Mouse (Mus musculus) CH12F3 (cell line): ENCODE data around the gene Dcaf12.

ENCODE experiments used
- in situ Hi-C: fragments of 300-500 bp; cut with MboI; formaldehyde crosslinking; loops from 2 replicates; pipeline ENCODE4 v1.14.3; 2020; ENCODE audit warnings: low sequenced_read_pairs

The Dcaf12 gene

GRCm38 (mm10) chr4:41314141-41315129 is at the start of gene Dcaf12:
Gene Dcaf12, minus strand, starts transcription at chr4:41314889.
- in situ Hi-C loops: no loop called here

DNA sequence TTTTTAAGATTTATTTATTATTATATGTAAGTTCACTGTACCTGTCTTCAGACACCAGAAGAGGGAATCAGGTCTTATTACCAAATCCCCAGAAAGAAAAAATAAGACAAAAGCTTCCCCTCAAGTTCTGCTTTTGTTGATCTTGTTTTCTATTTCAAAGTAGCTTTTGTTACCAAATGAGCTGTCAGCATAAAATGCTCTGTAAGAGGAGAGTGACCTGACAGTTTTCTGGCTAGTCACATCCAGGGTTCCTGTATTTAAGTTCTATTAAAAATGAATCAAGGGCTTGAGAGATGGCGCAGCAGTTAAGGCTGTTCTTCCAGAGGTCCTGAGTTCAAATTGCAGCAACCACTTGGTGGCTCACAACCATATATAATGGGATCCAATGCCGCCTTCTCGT is 46.4 kb upstream of the Dcaf12 start:
- in situ Hi-C loops: no loop called here

DNA sequence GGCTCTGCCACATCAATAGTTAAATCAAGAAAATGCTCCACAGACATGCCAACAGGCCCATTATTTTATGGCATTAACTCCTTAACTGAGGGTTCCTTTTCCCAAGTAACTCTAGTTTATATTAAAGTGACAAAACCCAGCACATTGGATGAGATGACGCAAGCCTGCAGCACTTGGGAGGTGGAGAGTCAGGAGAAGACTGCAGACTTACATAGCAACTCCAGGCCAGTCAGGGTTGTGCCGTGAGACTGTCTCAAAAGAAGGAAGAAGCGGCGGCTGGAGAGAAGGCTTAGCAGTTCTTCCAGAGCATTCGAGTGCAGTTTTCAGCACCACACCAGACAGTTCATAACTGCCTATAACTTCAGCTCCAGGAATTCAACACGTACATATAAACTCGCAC is 44.7 kb upstream of the Dcaf12 start:
- in situ Hi-C loops: no loop called here

GRCm38 (mm10) chr4:41358669-41359068 is 44.0 kb upstream of the Dcaf12 start:
- in situ Hi-C loops: no loop called here

GRCm38 (mm10) chr4:41357154-41357553 is 42.5 kb upstream of the Dcaf12 start:
- in situ Hi-C loops: no loop called here

- in situ Hi-C loops: no loop called here
Observed at GRCm38 (mm10) chr4:41353265-41353664, 38.6 kb upstream of the Dcaf12 start.

GRCm38 (mm10) chr4:41352758-41353157 is 38.1 kb upstream of the Dcaf12 start:
- in situ Hi-C loops: no loop called here

- in situ Hi-C loops: no loop called here
Observed at GRCm38 (mm10) chr4:41349199-41349591, 34.5 kb upstream of the Dcaf12 start.

- in situ Hi-C loops: no loop called here
Observed at GRCm38 (mm10) chr4:41348584-41349198, 34.0 kb upstream of the Dcaf12 start, which contains the start of gene Ubap1. Gene Ubap1, plus strand, starts transcription at chr4:41348996.

GRCm38 (mm10) chr4:41347839-41348238 is 33.1 kb upstream of the Dcaf12 start:
- in situ Hi-C loops: no loop called here

GRCm38 (mm10) chr4:41346011-41346410 is 31.3 kb upstream of the Dcaf12 start:
- in situ Hi-C loops: no loop called here

- in situ Hi-C loops: no loop called here
Observed at GRCm38 (mm10) chr4:41340912-41341550, 26.3 kb upstream of the Dcaf12 start.

DNA sequence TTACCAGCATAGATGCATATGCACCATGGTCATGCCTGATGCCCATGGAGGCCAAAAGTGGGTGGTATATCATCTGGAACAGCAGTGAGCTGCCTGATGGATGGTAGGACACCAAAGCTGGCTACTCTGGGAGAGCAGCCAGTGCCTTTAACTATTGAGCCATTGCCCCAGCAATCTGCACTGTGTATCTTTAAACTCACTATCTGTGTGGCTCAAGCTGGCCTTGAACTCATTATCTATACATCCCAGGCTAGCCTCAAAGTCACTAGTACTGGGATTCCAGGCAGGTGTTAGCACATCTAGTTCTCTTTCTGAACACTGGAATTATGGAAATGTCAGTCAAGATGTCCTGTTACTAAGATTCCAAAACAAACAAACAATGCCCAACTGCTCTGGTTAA is 21.9 kb upstream of the Dcaf12 start:
- in situ Hi-C loops: no loop called here

- in situ Hi-C loops: no loop called here
Observed at GRCm38 (mm10) chr4:41331698-41332421, 17.2 kb upstream of the Dcaf12 start.

DNA sequence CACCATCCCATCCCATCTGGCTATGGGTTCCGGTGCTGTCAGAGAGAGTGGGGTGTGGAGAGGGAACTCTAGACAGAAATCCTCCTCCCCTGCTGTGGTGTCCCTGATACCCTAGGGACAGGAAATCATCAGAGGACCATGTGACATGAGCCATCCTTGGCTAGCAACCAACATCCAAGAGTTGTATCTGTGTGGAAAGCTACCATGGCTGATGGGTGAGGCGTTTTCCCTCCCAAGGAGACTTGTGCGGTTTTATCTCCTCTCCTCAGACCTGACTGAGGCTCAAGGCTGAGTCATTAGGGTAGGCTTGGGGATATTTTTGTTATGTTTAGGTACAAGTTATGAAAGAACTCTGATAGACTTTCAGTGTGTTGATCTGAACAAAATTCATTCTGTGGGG is 16.4 kb upstream of the Dcaf12 start:
- in situ Hi-C loops: no loop called here

GRCm38 (mm10) chr4:41329481-41329880 is 14.8 kb upstream of the Dcaf12 start:
- in situ Hi-C loops: no loop called here

DNA sequence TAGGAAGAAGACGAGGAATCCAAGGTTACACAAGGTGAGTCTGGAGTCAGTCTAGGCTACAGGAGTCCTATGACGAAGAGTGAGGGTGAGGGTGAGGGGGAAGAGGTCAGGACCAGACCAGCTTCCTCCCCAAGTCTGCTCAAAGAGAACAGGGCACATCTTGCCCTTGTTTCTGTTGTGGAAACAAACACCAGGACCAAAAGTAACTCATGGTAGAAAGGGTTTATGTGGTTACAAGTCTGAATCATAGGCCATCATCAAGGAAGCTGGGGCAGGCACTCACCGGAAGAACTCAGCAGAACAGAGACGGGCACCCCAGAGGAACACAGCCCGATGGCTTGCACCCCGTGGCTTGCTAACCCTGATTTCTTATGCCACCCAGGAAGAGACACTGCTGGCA is 12.2 kb upstream of the Dcaf12 start:
- in situ Hi-C loops: no loop called here

DNA sequence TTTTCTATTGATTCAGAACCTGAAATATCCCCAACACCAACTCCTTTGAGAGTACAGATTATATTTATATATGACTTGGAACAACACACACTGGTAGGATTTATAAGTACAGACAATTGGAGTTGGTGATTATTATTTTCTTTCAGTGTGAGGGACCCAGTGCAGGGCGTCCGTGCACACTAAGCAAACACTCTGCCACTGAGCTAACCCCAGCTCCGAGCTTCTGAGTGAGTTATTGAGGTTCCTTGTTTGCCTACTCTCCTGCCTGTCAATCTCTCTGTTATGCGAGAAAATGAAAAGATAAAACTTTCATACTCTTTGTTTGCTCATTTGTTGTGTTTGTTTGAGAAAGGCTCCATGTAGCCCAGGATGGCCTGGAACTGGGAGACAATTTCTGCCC is 6.3 kb upstream of the Dcaf12 start:
- in situ Hi-C loops: no loop called here

- in situ Hi-C loops: no loop called here
Observed at GRCm38 (mm10) chr4:41318267-41318666, 3.6 kb upstream of the Dcaf12 start.

- in situ Hi-C loops: no loop called here
Observed at GRCm38 (mm10) chr4:41315173-41315572, 484 bp upstream of the Dcaf12 start.

DNA sequence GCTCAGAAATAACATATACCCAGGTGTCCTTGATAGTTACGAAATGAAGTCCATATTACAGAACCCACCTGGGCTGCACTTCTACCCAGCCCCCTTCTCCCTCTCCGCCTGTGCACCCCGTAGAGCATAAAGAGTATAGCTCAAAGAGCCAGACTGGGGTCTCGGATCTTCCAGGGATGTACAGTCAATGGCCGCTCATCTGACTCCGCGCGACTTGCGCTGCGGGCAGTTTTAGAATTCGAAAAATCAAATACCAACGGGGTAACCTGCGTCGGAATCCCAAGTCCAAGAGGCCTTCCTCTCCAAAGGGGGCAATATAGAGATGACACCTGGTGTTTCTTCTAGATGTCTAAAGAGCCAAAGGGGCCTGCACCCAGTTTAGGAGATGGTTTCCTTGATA is 967 bp downstream of the Dcaf12 start:
- in situ Hi-C loops: no loop called here
